Mouse (Mus musculus) left cerebral cortex, postnatal 14 days (tissue): ENCODE results near the gene Prl3d3. TPM values are rescaled to one million over a fixed set of nuclear protein-coding genes. Genes with fewer than 3 reads are reported as not detected.
"Not testable (repeated sequence)": the region's sequence is repeated elsewhere in the genome, so short reads cannot be mapped to it uniquely, and the experiment has no call there.

Experiments
- DNase-seq, 2 experiments: peaks; one replicate each; pipeline ENCODE4 v3.0.0; 2021 to 2022; ENCODE audit warnings: low spot score in 2 of 2, mixed read lengths in 1 of 2
- intact Hi-C: fragments of 180-260 bp; cut with DNase I; formaldehyde crosslinking; loops from one replicate; pipeline ENCODE4 v1.15.1; 2025
- long read RNA-seq, 2 experiments: library from polyadenylated mRNA; stranded (forward); transcript quantifications; one replicate each; pipeline ENCODE4 v2.0.0; 2021
- total RNA-seq, 2 experiments: library from RNA; stranded (reverse); gene quantifications; 2 replicates each; pipeline ENCODE4 v1.2.3; 2021

Prl3d3 gene
- not detected for total RNA-seq
- long read RNA-seq, experiment 1 = 0 reads
- long read RNA-seq, experiment 2 = 0 reads

DNA sequence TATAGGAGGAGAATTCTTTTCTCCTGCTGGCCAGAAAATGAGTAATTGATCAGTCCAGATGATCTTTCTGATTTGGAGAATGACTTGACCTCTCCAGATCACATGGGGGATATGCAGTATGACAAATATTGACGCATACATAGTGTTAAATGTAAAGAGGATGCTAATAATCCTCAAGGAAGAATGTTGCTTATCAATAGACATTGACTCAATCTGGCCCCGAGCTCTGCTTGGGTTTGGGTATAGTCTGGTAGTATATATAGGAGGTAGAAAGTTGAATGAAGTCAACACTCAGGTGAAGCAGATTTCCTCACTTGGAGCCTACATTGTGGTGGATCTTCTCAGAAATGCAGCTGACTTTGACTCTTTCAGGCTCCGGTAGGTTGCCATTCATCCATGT lies at the start of gene Prl3d3:
Prl3d3 (plus strand) TSS at position 301 of the 400 bp plus-strand sequence.
- intact Hi-C loops, DNase-seq: not testable (repeated sequence)

DNA sequence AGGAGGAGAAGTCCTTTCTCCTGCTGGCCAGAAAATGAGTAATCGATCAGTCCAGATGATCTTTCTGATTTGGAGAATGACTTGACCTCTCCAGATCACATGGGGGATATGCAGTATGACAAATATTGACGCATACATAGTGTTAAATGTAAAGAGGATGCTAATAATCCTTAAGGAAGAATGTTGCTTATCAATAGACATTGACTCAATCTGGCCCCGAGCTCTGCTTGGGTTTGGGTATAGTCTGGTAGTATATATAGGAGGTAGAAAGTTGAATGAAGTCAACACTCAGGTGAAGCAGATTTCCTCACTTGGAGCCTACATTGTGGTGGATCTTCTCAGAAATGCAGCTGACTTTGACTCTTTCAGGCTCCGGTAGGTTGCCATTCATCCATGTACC lies 35.2 kb upstream of the Prl3d3 start, which contains the start of gene Prl3d2:
Prl3d2 (plus strand) TSS at position 301 of the 400 bp plus-strand sequence.
- intact Hi-C loops, DNase-seq: not testable (repeated sequence)

DNA sequence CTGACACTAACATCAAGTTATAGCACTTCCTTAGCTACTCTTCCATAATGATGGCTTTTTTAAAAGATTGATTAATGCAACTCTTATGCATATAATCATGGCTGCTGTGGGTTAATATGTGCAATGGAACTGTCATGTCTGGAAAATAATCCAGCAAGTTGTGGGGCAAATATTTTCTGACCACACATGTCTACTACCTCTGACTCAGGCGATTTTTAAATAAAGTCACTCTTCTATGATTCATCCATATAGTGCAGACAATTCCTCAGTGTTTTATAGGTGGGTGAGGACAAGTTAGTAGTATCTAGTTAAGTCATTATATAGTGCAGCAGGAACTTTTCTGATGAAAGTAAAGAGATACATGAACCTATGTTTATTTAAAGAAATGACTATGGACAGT lies 8.3 kb upstream of the Prl3d3 start:
- DNase-seq = no peak
- intact Hi-C loops = no loop called here

DNA sequence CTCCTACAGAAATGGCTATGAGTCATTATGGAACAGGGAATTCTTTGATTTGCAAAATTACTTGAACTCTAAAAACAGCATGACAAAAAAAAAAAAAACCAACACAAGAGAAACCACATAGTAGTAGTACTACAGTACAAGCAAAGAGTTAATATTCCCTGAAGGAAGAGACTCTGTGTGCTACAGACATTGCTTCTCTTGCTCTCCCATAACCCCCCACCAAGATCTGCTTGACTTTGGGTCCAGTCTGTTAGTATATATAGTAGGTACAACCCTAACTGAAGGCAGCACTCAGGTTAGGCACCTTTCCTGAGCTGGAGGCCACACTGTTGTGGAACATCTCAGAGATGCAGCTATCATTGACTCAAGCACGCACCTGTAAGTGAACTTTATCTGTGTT lies 39.8 kb downstream of the Prl3d3 start, which contains the start of gene Prl3c1:
Prl3c1 (plus strand) TSS at position 301 of the 400 bp plus-strand sequence.
- intact Hi-C loops = no loop called here

More for the DNA sequence above, 39.8 kb downstream of the Prl3d3 start, which contains the start of gene Prl3c1:
- DNase-seq = no peak

Other genes starting within 250 kb of the Prl3d3 start
- gene Prl, start 99.2 kb upstream of the Prl3d3 start, total RNA-seq = not detected
- gene Prl3d1, start 62.6 kb upstream of the Prl3d3 start, total RNA-seq = not detected
- gene Prl3d2, start 35.1 kb upstream of the Prl3d3 start, total RNA-seq = not detected
- gene Prl3c1, start 39.9 kb downstream of the Prl3d3 start, total RNA-seq = not detected
- not detected for gene Prl3b1, start 85.1 kb downstream of the Prl3d3 start, total RNA-seq
- not detected for gene Prl3a1, start 102.6 kb downstream of the Prl3d3 start, total RNA-seq
- not detected for gene Prl6a1, start 155.8 kb downstream of the Prl3d3 start, total RNA-seq
- not detected for gene Prl8a2, start 188.9 kb downstream of the Prl3d3 start, total RNA-seq
- not detected for gene Prl2b1, start 234.1 kb downstream of the Prl3d3 start, total RNA-seq